Mouse (Mus musculus) adipocyte (in vitro differentiated cells): ENCODE measurements around the gene Evc.
A peak's percentile ranks its signal among the peaks of the same experiment; 100 is the strongest.

ENCODE experiments used
- DNase-seq: peaks from one replicate; pipeline ENCODE4 v3.0.0-alpha.2; 2016; ENCODE audit warnings: low spot score

The Evc gene

DNA sequence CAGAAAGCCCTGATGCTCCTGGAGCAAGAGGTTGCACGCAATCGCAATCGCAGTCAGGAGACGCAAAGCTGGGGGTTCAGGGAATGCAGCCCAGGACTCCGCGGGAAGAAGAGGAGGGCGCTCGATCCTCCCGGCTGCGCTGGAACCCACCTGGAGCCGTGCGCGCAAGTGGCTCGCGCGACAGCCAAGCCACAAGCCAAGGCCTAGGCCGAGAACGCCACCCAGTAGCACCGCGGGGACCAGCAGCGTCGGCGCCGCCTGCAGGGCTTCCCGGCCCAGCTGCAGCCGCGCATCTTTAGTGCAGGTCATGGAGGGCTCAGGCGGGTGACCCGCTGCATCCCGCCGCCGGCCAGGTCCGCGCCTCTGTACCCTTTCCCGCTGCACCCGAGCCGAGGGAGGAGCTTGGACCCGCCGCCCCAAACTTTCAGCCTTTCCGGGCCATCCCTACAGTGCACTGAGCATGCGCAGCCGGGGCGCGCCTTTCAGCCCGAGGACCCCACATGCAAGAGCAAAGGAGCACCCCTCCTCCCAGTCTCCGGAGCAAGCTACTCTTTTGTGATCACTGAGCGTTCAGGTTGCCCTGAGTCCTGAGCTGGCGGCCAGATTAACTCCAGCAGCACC lies at the start of gene Evc:
Gene Evc, minus strand, starts transcription at position 410 of the 621 bp plus-strand sequence.
- peak; percentile 69 for DNase-seq

DNA sequence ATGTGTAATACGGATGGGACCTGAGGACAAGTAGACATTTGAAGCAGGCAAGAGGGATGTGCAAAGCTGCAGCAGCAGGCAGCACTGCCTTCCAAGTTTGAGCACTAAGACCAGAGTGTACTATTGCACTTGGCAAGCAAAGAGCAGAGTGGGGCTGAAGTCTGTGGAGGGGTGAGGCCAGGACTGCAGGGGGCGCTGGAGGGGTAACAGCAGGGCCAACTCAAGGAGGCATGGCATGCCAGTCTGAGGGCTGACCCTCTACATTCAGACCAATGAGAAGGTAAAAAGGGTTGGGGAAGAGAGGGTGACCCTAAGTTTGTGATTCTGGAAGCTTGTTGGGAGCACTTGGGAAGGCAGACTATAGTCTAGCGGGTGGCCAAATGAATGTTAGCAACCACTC lies 46.9 kb upstream of the Evc start:
- no peak for DNase-seq

DNA sequence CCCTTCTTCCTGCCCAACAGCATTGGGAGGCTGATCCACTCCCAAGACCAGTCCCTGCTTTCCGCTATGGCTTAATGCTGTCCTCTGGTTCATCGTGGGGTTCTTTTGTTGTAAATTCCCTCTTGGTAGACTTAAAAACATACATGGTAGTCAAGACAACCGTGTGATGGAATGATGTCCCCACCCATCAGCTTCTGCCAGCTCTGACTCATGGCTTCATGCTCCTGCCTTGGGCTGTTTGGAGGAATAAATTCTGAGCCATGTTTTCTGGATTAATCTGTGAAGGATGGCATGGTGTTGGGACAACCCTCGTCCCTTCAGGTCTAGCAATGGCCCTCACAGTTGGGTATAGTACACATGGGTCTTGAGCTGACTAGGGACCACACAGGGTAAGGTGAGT lies 43.9 kb upstream of the Evc start:
- no peak for DNase-seq

DNA sequence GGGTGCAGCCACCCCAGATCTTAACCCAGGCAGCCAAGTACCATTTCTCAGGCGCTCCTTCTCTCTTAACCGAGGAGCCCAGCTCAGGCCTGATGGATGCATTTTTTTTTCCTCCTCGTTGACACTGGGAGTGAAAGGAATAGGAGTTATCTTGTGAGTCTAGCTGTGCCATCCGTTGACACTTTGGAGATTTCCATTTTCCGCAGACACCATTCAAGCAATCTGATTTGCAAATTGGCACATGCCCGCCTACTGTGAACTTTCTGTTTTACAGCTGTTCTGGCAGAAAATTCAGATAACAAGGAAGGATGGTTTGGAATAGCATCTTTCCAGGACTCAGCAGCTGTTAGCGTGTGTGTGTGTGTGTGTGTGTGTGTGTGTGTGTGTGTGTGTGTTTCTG lies 40.7 kb upstream of the Evc start:
- no peak for DNase-seq

DNA sequence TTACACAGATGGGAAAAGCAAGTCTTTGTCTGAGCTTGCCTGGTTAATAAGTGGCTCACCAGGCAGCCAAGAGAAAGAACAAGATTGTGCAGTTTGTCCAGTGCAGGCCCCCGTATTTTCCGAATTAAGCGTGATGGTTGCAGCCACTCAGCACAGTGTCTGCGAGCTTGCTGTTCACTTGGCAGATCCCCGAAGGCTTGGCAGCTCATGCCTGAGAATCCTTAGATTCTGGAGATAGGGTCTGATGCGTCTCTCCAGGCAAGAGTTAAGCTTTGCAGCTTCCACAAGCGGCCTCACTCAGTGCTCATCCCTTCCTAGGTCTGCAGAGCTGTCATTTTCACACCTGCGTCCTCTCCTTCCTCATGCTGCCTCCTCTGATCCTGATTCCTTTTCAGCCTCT lies 32.1 kb upstream of the Evc start:
- no peak for DNase-seq

DNA sequence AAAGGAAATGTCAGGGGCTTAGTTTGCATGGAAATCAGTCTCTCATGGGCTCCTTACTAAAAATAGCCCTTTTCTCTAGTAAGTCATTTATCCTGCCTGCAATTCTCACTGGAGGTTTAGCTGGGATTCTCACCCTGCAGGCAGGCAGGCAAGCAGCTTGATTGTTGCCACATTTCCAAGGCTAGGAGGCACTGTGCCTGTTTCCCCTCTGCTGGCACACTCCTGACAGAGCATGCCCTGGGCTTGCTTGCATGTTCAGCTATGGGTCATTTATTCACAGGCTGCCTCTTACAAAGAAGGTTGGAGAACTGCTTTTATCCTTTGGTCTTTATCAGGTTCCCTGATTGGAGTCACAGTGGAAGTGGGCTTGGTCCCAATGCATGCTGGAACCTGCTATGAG lies 29.1 kb upstream of the Evc start:
- no peak for DNase-seq

DNA sequence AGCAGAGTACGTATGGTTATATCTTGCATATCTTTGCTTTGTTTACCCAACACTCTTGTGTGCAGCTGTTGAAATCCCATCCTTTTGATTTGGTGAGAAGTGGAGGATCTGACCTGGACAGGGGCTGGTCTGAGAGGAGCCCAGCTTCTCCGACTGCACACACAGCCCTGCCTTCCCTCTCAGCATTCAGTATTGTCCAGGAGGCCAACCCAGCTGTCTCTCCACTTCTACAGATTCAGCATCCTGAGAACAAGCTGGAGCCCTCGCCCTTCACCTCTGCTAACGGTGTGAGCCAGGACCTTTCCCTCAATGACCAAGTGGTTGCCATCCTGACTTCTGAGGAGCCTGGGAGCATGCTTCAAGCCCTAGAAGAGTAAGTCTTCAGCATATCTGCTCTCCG lies 26.6 kb upstream of the Evc start:
- no peak for DNase-seq

DNA sequence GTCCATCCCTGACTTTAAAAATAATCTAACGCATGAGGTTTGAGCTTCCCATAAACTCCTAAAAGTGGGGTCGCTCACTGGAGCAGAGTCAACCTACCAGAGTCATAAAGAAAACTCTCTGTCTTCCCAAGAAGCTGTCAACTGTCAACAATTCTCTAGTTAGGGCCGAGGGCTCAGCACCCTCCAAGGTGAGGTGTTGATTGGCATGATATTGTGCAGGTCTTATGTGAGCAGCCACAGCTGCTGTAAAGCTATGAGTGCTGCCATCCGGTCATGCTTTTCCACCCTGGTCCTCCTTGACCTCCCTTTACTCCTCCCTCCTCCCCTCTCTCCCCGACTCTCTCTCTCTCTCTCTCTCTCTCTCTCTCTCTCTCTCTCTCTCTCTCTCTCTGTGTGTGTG lies 25.9 kb upstream of the Evc start:
- no peak for DNase-seq

DNA sequence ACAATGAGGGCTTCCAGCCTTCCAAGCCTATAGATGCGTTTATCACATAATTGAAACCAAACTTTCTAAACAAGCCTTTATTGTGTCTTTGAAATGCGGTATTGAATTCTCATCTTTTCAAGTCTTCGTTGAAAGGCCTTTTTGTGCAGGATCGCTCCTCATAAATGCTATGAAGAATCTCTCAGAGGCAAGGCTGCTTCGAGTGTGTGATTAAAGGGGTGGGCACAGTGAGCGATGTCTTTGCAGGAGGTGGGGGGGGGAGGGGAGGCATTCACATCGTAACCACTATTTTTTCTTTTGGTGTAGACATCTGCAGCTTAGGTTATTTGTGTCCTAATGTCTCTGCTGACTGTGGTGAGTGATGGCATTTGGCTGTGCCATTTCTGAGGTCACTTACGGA lies 19.3 kb upstream of the Evc start:
- DNase-seq: no peak

DNA sequence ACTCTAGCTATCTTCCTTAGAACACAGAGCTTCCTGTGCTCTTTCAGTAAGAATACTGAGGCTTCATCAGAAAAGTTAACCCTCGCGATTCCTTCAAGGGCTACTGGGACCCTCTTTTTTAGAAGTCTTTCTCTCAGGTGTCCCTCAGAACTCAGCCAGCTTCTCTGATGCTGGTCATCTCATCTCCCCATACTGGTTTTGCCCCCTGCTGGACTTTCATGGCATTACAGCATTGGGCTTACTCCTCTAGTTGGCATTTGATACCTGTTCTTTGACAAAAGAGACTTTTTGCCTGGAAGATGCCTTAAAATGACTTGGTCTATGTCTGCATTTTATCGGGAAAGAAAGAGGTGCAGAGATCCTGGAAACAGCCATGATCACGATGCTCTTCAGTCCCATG lies 17.7 kb upstream of the Evc start:
- peak; percentile 81 for DNase-seq

DNA sequence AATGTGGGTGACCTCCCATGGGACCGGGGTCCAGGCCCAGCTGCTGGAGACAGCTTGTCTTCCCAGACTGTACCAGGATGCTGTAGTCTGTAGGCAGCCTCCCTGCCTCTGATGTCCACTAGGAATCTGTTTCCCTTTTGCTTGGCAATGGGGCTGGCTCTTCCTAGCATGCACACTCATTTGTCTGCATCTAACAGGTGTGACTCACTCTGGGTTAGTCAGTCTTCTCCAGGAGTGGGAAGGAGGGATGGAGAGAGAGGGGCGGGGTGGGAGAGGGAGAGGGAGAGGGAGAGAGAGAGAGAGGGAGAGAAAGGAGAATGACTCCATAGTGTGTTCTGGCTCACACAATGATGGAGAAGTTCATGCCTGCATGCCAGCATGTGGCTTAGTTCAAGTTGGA lies 15.1 kb upstream of the Evc start:
- DNase-seq: no peak

DNA sequence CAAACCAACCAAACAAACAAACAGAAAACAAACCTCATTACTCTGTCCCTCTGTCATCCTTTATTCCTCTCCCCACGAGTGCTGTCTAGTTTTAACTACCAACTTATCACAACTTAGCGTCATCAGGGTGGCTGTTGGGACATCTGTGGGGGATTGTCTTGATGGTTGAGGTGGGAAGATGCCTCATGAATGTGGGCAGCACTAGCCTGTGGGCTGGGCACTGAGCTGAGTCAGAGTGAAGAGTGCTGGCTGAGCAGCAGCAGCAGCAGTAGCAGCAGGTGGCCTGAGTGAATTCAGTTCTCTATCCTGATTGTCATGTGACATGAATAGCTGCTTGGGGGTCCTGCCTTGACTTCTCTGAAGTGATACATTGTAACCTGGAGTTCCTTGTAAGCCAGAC lies 7.3 kb upstream of the Evc start:
- DNase-seq: no peak

DNA sequence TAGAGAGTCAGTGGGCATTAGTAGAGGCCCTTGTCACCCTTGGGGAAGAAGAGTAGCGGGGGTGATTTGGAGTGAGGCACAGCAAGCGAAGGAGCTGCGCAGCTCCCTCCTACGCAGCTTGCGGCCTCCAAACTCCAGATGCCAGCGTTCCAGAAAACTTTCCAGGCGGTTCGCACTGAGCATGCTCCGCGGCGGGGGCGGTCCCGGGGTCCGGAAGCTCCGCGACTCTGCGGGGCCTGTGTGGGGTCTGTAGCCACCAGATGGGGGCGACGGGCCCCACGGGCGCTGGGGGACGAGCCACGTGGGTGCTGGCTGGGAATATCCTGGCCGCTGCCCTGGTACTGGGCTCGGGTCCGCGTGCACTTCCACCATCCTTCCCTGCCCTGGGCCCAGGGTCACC lies 1.6 kb upstream of the Evc start, which contains the start of gene Evc2:
Gene Evc2, plus strand, starts transcription at position 212 of the 400 bp plus-strand sequence.
- DNase-seq: peak; percentile 76

DNA sequence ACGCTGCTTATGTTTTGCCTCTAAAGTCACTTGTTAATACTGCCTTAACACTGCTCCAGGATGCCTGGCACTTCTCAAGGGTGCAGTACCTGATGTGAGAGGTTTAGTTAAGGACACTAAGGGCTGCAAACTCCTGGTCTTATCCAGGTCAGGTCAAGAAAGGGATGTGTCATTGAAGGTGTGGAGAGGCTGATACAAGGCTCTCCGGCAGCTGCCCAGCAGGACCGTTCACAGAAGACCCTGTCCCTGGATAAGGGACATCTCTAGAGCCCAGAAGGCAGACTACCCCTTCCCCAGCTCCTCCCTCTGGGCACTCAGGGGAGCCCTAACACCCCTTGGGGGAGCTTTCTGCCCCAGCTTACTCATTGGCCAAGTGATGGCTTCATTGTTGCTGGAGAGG lies 1.0 kb upstream of the Evc start:
- DNase-seq: no peak

DNA sequence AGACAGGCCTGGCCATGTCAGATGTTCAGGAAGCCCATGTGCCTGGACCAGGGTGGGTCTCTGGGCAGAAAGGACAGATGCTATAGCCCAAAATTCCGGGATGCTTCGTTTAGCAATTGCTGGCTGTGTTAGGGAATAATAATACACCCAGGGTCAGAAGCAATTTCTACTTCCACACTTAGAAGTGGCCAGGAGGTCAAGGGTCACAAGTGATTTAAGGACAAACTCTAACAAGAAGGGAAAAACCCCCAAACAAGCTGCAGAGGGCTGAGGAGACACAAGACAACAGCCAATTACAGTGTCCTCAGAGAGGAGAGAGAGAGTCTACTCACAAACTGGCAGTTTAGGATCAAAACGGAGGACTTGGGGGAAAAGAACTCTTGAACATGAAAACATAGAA lies 1.6 kb downstream of the Evc start:
- no peak for DNase-seq

DNA sequence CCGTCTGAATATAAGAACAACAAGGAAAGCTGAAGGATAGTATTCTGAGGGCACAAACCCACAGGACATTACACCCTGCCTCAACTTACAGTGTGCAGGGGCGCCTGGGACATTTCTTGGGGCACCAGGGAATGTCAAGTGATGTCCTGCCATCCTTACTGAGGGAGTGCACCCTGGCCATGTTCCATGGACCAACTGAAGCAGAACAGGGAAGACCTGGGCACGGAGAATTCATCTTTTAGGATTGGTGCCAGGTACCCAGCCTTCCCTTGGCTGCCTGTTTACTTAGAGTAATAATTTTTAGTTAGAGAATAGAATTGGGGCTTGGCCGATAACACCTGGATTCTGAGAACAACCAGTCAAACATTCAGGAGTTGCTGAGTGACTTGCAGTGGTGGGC lies 4.6 kb downstream of the Evc start:
- DNase-seq: no peak

DNA sequence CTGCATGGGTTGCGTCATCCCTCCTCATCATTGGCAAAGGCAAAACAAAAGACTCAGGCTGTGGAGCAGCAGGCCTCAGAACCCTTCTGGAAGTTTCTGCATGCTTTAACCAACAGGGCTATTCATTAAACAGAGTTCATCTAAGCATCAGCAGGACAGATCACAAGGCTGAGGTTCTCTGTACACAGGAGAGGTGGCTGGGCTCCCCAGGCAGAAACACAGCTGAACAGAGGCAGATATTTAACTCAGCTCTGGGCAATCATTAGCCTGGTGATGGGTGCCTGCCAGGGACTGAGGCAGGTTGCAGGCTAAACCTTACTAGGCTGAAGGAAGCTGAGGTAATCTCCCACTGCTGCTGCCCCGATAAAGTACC lies 5.6 kb downstream of the Evc start:
- DNase-seq: no peak

DNA sequence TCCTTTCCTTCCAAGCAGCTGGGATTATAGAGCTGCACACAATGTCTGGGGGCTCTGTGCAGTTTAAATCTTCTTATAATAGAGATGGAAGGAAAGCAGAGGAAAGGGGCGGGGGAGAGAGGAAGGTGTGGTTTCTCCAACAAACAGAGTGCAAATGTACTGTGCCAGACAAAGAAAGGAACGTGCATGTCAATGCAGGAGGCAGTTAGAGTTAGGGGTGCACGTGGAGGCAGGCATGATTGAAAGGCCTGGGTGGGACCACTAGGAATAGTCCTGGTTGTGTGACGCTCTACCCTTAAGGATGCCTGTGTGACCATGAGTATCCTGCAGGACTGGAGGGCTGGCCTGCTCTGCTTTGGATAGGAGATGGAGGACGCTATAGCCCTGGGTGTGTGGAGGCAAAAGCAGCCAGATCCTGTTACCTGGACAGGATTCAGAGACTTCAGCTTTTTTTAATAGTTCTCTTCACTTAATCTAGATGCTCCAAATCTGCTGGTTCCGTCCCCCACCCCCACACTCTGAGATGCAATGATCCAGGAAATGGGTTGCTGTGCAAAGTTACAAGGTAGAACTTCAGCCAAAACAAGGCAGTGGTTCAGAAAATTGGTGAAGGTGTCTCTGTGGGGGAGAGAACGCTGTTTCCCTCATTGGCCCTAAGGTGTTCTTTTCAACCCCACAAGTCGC lies 6.1 kb downstream of the Evc start:
- DNase-seq: no peak

DNA sequence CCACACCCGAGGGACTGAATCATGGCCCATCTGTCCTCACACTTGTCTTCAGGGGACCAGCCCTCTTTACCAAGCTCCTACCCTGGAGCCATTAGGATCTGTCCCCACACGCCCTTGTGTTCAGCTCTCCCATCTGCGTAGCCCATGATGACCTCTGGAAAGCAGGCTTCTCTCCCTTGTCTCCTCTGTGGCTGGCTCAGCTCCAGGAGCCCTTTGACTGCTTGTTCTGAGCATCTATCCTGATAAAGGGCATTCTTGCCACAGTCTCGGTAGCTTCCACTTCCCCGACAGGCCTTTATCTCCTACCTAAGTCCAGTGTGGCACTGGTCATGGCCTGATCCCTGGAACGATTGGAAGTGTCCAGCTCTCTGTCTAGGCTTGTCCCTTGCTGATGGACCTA lies 10.0 kb downstream of the Evc start:
- DNase-seq: no peak

DNA sequence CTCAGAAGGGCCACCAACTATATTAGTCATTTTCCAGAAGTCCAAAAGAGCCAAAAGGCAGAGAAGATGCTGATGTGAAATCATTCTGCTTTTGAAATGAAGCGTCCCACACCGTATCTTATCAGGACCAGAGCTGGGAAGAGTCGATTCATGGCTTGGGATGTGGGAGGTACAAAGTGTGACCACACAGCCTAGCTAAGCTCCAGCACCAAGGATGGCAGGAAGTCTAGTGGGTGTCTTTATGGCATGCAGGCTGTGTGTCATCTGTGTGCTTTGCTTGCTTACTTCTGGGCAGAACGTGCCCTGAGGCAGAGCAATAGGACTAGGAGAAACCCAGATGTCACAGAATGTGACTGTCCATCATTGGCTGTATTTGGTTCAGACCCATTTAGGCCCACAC lies 15.9 kb downstream of the Evc start:
- no peak for DNase-seq

DNA sequence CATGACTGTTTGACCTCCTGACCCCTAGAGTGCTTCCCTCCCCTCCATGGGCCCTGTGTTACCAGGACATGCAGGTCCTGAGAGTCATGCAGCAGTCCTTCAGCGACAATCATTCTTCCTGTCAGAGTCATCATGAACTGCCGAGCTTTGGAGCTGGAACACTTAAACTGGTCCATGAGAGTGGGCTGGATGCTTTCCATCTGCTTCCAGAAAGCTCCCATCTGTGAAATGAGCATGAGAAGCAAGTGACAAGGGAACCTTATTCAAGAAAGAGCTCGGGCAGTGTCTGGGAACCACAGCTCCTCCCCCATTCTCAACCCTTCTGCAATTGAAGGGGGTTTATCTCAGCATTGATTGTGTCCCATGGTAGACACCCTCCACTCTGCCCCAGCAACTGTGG lies 16.5 kb downstream of the Evc start:
- no peak for DNase-seq

DNA sequence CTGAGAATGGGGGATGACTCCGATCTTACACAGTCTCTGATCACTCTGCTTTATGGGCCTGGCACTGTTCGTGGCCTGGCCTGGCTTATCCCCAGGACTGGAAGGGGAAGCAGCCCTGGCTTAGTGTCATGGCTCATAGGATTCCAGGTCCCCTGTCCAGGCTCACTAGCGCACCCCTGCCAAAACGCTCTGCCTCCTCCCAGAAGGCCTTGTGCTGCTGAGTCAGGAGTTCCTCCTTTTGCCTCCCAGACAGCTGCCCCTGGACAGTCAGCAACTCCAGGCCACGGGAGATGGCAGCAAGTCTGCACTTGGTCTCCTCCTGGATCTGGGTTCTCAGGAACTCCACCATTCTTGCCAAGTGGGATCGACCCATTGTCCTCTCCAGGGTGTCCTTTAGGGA lies 18.0 kb downstream of the Evc start:
- DNase-seq: no peak

DNA sequence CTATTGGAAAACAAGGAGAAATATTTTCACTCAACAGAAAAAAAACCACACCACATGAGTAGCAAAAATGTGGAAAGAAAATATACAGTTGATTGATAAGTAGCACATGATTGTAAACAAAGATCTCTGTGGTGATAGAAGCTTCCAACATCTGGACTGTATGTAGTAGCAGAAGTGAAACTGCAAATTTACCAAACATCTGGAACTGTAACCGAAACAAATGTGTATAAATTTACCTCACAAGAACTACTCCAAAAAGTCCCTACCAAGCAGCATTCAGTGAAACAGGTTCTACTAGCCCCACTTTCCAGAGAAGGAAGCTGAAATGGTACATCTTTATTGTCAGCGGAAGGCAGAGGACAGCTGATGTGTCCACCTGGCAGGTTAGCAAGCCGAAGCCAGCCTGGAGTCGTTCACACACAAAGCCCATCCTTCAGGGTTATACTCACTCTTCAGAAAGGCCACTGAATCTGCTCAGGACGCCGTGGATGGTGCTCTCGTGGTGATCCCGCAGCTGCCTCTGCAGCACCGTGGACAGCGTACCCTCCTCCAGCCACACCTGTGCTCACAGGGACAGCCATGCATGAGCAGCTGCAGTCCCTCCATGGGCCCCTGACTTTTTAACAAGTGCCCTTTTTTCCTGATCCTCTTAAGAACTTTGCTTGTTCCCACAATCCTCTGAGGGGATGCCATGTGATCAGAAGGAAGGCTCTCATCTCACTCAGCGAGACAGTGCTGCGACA lies 23.5 kb downstream of the Evc start:
- no peak for DNase-seq

DNA sequence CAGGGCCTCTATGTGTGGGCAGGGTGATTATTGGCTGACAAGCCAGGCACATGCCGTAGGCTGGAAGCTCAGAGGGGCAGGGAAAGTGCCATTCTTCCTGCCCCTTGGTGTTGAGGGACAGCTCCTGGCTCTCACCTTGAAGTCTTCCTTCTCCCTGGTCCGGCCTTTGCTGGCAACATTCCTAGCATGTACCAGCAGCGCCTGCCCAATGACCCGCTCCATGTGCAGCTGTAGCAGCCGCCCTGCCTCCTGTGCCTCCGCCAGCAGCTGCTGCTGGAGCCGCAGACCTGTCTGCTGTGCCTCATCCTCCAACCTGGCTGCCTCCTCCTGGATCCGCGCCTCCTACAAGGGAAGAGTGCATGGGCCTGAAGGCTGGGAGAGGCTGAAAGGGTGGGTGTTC lies 26.7 kb downstream of the Evc start:
- no peak for DNase-seq
